Mouse (Mus musculus): ENCODE data around the gene Ifrd2. TPM values are rescaled to one million over a fixed set of nuclear protein-coding genes. Genes with fewer than 3 reads are reported as not detected.
A peak's percentile ranks its signal among the peaks of the same experiment; 100 is the strongest.

The Ifrd2 gene
- polyA plus RNA-seq, 1 experiment, result 71.2 TPM

- TF ChIP-seq CTCF (IDR thresholded peaks at IDR 0.05; ENCODE audit: extremely low read depth, insufficient read depth, insufficient read length, insufficient replicate concordance) (no peak), POLR2A (IDR thresholded peaks at IDR 0.05; ENCODE audit: low read depth, low read length) (no peak)
- DNase-seq (ENCODE audit: low read depth in 1 of 2, low spot score in 2 of 2), result no peak
- under 1% methylated on average over 15 of the region's 15 CpGs for WGBS
- Histone ChIP-seq H3K27ac (ENCODE audit: insufficient read depth, low read length) (peak overlapping the region; percentile 96), H3K27me3 (ENCODE audit: control insufficient read depth, insufficient read depth, low read length) (no peaks in the 10 kb centered on the region), H3K4me3 (ENCODE audit: extremely low read depth, insufficient read depth, insufficient read length) (peak overlapping the region; percentile 99), H3K4me1 (ENCODE audit: control insufficient read depth, insufficient read depth, insufficient read length) (peaks cover 40% of the 10 kb centered on the region; the same call in 1 of the 2 replicates), H3K36me3 (ENCODE audit: control insufficient read depth, insufficient read depth, low read length) (peaks cover 4% of the 10 kb centered on the region; the same call in 1 of the 2 replicates)
These were observed 46.4 kb downstream of the Ifrd2 start for GRCm38 (mm10) chr9:107633661-107634405.

DNA sequence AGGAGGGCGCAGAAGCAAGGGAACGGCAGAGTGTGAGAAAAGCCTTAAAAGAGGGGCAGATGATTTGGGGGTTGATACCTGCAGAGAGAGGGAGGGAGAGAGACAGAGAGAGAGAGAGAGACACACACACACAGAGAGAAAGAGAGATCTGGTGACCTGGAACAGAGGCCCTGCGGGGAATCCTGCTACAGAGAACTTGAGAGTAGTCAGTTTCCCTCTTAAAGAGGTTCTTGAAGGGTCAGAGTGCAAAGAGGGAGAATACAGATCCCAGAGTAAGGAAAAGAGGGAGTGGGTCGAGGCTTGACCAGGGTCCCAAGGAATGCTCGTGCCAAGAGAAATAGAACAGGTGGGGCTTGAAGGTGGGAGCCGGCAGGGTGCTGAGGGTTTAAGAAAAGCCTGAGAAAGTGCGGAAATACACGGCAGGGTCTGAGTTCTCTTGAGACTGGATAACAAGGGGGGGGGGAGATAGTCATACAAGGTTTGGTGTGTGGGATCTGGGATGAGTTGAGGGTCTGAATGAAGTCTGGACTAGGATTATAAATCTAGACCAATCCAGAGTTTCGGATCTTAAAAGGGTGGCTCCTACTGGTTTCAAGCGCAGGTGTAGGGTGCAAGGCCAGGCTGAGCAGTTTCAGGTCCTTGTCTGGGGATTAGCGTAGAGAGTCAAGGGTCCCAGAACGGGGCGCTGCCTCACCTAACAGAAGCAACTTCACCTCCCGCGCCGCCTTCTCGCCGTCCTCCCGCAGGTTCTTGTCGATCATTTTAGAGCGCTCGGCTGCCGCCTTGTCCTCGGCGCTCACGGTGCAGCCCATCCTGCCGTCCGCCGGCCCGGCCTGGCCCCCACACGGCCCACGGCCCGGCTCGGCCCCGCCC is 47.2 kb downstream of the Ifrd2 start:
- DNase-seq (ENCODE audit: low read depth in 1 of 2, low spot score in 2 of 2), result no peak
- TF ChIP-seq CTCF (IDR thresholded peaks at IDR 0.05; ENCODE audit: extremely low read depth, insufficient read depth, insufficient read length, insufficient replicate concordance) (no peak), POLR2A (IDR thresholded peaks at IDR 0.05; ENCODE audit: low read depth, low read length) (no peak)
- under 1% methylated on average over 35 of the region's 35 CpGs for WGBS
- Histone ChIP-seq H3K27ac (ENCODE audit: insufficient read depth, low read length) (peak overlapping the region; percentile 96), H3K27me3 (ENCODE audit: control insufficient read depth, insufficient read depth, low read length) (no peaks in the 10 kb centered on the region), H3K4me3 (ENCODE audit: extremely low read depth, insufficient read depth, insufficient read length) (peak overlapping the region; percentile 99), H3K36me3 (ENCODE audit: control insufficient read depth, insufficient read depth, low read length) (peaks cover 4% of the 10 kb centered on the region; the same call in 1 of the 2 replicates), H3K4me1 (ENCODE audit: control insufficient read depth, insufficient read depth, insufficient read length) (peaks cover 32% of the 10 kb centered on the region; the same call in 1 of the 2 replicates)

GRCm38 (mm10) chr9:107635279-107636028 is 48.0 kb downstream of the Ifrd2 start, which contains the start of gene Gnai2:
Gene Gnai2, minus strand, starts transcription at chr9:107635367.
- H3K4me1 ChIP-seq (ENCODE audit: control insufficient read depth, insufficient read depth, insufficient read length), result peaks cover 32% of the 10 kb centered on the region; the same call in 1 of the 2 replicates
- DNase-seq (ENCODE audit: low read depth in 1 of 2, low spot score in 2 of 2), result peak; percentile 89 to 98
- peak within 1 kb of the TSS; percentile 96 for H3K27ac ChIP-seq (ENCODE audit: insufficient read depth, low read length)
- TF ChIP-seq POLR2A (IDR thresholded peaks at IDR 0.05; ENCODE audit: low read depth, low read length) (peak; percentile 76), CTCF (IDR thresholded peaks at IDR 0.05; ENCODE audit: extremely low read depth, insufficient read depth, insufficient read length, insufficient replicate concordance) (no peak)
- peak within 1 kb of the TSS; percentile 99 for H3K4me3 ChIP-seq (ENCODE audit: extremely low read depth, insufficient read depth, insufficient read length)
- WGBS, result 2% methylated on average over 38 of the region's 38 CpGs
- peaks cover 4% of the 10 kb centered on the region; the same call in 1 of the 2 replicates for H3K36me3 ChIP-seq (ENCODE audit: control insufficient read depth, insufficient read depth, low read length)
- H3K27me3 ChIP-seq (ENCODE audit: control insufficient read depth, insufficient read depth, low read length), result no peaks in the 10 kb centered on the region

DNA sequence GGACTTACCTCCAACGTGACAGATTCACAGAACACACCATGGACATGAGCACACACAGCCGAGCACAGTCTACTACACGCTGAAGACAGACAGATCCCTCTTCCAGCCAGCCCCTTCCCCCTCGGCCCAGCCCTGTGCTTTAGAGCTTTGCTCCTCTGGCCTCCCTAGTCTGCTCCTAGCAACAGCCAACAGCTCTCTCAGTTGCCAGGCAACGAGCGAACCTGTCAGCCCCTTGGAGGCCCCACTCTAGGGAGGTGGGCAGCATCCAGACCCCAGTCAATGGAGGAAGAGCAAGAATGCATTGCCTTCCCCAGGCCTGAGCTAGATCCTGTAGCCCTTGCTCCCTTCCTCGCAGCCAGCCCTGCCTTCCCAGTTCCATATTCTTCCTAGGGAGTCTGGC is 49.6 kb downstream of the Ifrd2 start:
- Histone ChIP-seq H3K36me3 (ENCODE audit: control insufficient read depth, insufficient read depth, low read length) (no peaks in the 10 kb centered on the region), H3K27ac (ENCODE audit: insufficient read depth, low read length) (no peak overlapping the region), H3K4me1 (ENCODE audit: control insufficient read depth, insufficient read depth, insufficient read length) (peaks cover 28% of the 10 kb centered on the region; the same call in 1 of the 2 replicates), H3K27me3 (ENCODE audit: control insufficient read depth, insufficient read depth, low read length) (no peaks in the 10 kb centered on the region), H3K4me3 (ENCODE audit: extremely low read depth, insufficient read depth, insufficient read length) (no peak overlapping the region)
- DNase-seq (ENCODE audit: low read depth in 1 of 2, low spot score in 2 of 2), result no peak
- no peak for TF ChIP-seq CTCF (IDR thresholded peaks at IDR 0.05; ENCODE audit: extremely low read depth, insufficient read depth, insufficient read length, insufficient replicate concordance)
- TF ChIP-seq POLR2A (IDR thresholded peaks at IDR 0.05; ENCODE audit: low read depth, low read length), result no peak
- 89% methylated on average over 7 of the region's 7 CpGs for WGBS

- Histone ChIP-seq H3K27ac (ENCODE audit: insufficient read depth, low read length) (peak overlapping the region; percentile 82), H3K27me3 (ENCODE audit: control insufficient read depth, insufficient read depth, low read length) (no peaks in the 10 kb centered on the region), H3K4me1 (ENCODE audit: control insufficient read depth, insufficient read depth, insufficient read length) (peaks cover 20% of the 10 kb centered on the region; the same call in 1 of the 2 replicates), H3K36me3 (ENCODE audit: control insufficient read depth, insufficient read depth, low read length) (no peaks in the 10 kb centered on the region), H3K4me3 (ENCODE audit: extremely low read depth, insufficient read depth, insufficient read length) (no peak overlapping the region)
- WGBS, result 11% methylated on average over 8 of the region's 8 CpGs
- TF ChIP-seq CTCF (IDR thresholded peaks at IDR 0.05; ENCODE audit: extremely low read depth, insufficient read depth, insufficient read length, insufficient replicate concordance), result no peak
- peak; percentile 65 for DNase-seq (ENCODE audit: low read depth in 1 of 2, low spot score in 2 of 2)
These were observed 52.9 kb downstream of the Ifrd2 start for GRCm38 (mm10) chr9:107640257-107640772.

GRCm38 (mm10) chr9:107641666-107642065 is 54.2 kb downstream of the Ifrd2 start:
- TF ChIP-seq POLR2A (IDR thresholded peaks at IDR 0.05; ENCODE audit: low read depth, low read length), result no peak
- TF ChIP-seq CTCF (IDR thresholded peaks at IDR 0.05; ENCODE audit: extremely low read depth, insufficient read depth, insufficient read length, insufficient replicate concordance), result no peak
- no peaks in the 10 kb centered on the region for H3K27me3 ChIP-seq (ENCODE audit: control insufficient read depth, insufficient read depth, low read length)
- WGBS, result 87% methylated on average over 8 of the region's 8 CpGs
- H3K36me3 ChIP-seq (ENCODE audit: control insufficient read depth, insufficient read depth, low read length), result no peaks in the 10 kb centered on the region
- no peak overlapping the region for H3K4me3 ChIP-seq (ENCODE audit: extremely low read depth, insufficient read depth, insufficient read length)
- peaks cover 18% of the 10 kb centered on the region; the same call in 1 of the 2 replicates for H3K4me1 ChIP-seq (ENCODE audit: control insufficient read depth, insufficient read depth, insufficient read length)
- no peak for DNase-seq (ENCODE audit: low read depth in 1 of 2, low spot score in 2 of 2)
- peak overlapping the region; percentile 82; the same call in 1 of the 2 replicates for H3K27ac ChIP-seq (ENCODE audit: insufficient read depth, low read length)

Other genes starting within 250 kb of the Ifrd2 start
- 11.0 and 12.2 TPM in 2 replicates for gene Hemk1, start 249.3 kb upstream of the Ifrd2 start, polyA plus RNA-seq (2012; rRNA removed)
- 0.29 and 0.50 TPM in 2 replicates for gene 6430571L13Rik, start 247.0 kb upstream of the Ifrd2 start, polyA plus RNA-seq (2012; rRNA removed)
- 1.6 and 2.2 TPM in 2 replicates for gene Cacna2d2, start 188.0 kb upstream of the Ifrd2 start, polyA plus RNA-seq (2012; rRNA removed)
- 28.6 and 33.4 TPM in 2 replicates for gene Tmem115, start 53.7 kb upstream of the Ifrd2 start, polyA plus RNA-seq (2012; rRNA removed)
- 33.1 and 42.8 TPM in 2 replicates for gene Cyb561d2, start 45.4 kb upstream of the Ifrd2 start, polyA plus RNA-seq (2012; rRNA removed)
- gene Nprl2, start 45.4 kb upstream of the Ifrd2 start, polyA plus RNA-seq (2012; rRNA removed), result 24.4 and 26.3 TPM in 2 replicates
- gene Zmynd10, start 40.3 kb upstream of the Ifrd2 start, polyA plus RNA-seq (2012; rRNA removed), result 0.84 and 0.88 TPM in 2 replicates
- gene Rassf1, start 36.1 kb upstream of the Ifrd2 start, polyA plus RNA-seq (2012; rRNA removed), result 20.9 and 23.5 TPM in 2 replicates
- 32.5 and 49.1 TPM in 2 replicates for gene Tusc2, start 24.4 kb upstream of the Ifrd2 start, polyA plus RNA-seq (2012; rRNA removed)
- gene Hyal2, start 19.7 kb upstream of the Ifrd2 start, polyA plus RNA-seq (2012; rRNA removed), result 38.1 and 44.3 TPM in 2 replicates
- 3.2 and 3.7 TPM in 2 replicates for gene Hyal1, start 10.7 kb upstream of the Ifrd2 start, polyA plus RNA-seq (2012; rRNA removed)
- gene Naa80, start 8.8 kb upstream of the Ifrd2 start, polyA plus RNA-seq (2012; rRNA removed), result 34.1 and 36.8 TPM in 2 replicates
- 0.54 and 1.00 TPM in 2 replicates for gene Hyal3, start 6.8 kb upstream of the Ifrd2 start, polyA plus RNA-seq (2012; rRNA removed)
- 3.3 TPM in 2 replicates for gene Sema3b, start 21.6 kb downstream of the Ifrd2 start, polyA plus RNA-seq (2012; rRNA removed)
- gene Gnai2, start 47.7 kb downstream of the Ifrd2 start, polyA plus RNA-seq (2012; rRNA removed), result 752 and 1,030 TPM in 2 replicates
- gene Slc38a3, start 81.9 kb downstream of the Ifrd2 start, polyA plus RNA-seq (2012; rRNA removed), result 10.6 and 13.9 TPM in 2 replicates
- gene Gnat1, start 92.1 kb downstream of the Ifrd2 start, polyA plus RNA-seq (2012; rRNA removed), result not detected in 2 replicates
- gene Sema3f, start 122.8 kb downstream of the Ifrd2 start, polyA plus RNA-seq (2012; rRNA removed), result 61.1 and 61.6 TPM in 2 replicates
- gene Rbm5, start 183.4 kb downstream of the Ifrd2 start, polyA plus RNA-seq (2012; rRNA removed), result 70.3 and 76.0 TPM in 2 replicates